Mouse (Mus musculus): Measurements from ENCODE around the gene Dusp16.
"Not testable (repeated sequence)": the region's sequence is repeated elsewhere in the genome, so short reads cannot be mapped to it uniquely, and the experiment has no call there.

DNA sequence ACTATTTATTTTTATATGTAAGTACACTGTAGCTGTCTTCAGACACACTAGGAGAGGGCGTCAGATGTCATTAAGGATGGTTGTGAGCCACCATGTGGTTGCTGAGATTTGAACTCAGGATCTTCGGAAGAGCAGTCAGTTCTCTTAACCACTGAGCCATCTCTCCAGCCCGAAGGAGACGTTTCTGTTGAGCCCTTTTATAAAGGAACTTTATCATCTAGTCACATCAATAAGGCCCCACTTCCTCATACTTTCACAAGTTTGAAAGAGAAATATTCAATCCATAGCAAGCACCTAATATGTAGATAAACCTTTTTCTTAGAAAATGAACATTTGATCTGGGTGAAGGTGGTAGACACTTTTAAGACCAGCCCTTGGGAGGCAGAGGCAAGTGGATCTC, 113.1 kb downstream of the Dusp16 start:
- not testable (repeated sequence) for TF ChIP-seq EP300, CTCF (IDR thresholded peaks at IDR 0.05)
